Mouse (Mus musculus): ENCODE results near the gene Ezr. TPM values are rescaled to one million over a fixed set of nuclear protein-coding genes. Genes with fewer than 3 reads are reported as not detected.

Ezr gene
- polyA plus RNA-seq, 1 experiment from 2014 or later, result 289 TPM

GRCm38 (mm10) chr17:6776576-6776975, 6.0 kb downstream of the Ezr start:
- Histone ChIP-seq H3K27ac (replicated peaks) (peak overlapping the region; percentile 49; the same call in 1 of the 2 replicates), H3K9me3 (ENCODE audit: control insufficient read depth, low read length) (no peaks in the 10 kb centered on the region), H3K9ac (ENCODE audit: low read length) (no peak overlapping the region), H3K36me3 (ENCODE audit: control insufficient read depth, insufficient read depth, low read length) (no peaks in the 10 kb centered on the region), H3K4me3 (ENCODE audit: low read depth, low read length) (no peak overlapping the region), H3K4me1 (replicated peaks; ENCODE audit: control insufficient read depth, insufficient read depth) (no peaks in the 10 kb centered on the region), H3K4me2 (replicated peaks; ENCODE audit: low read depth) (peak overlapping the region; percentile 2; the same call in 1 of the 2 replicates), H3K27me3 (ENCODE audit: control insufficient read depth, insufficient read depth, low read length) (no peaks in the 10 kb centered on the region)
- no peak for ATAC-seq (ENCODE audit: low FRiP score, low TSS enrichment)
- TF ChIP-seq EP300 (optimal IDR thresholded peaks at IDR 0.05) (no peak), CTCF (IDR thresholded peaks at IDR 0.05; ENCODE audit: low read depth) (no peak)
- DNase-seq (ENCODE audit: low spot score), result peak; percentile 17
- 38% methylated on average over 5 of the region's 5 CpGs for WGBS

GRCm38 (mm10) chr17:6776123-6776522, 6.5 kb downstream of the Ezr start:
- Histone ChIP-seq H3K4me3 (ENCODE audit: low read depth, low read length) (no peak overlapping the region), H3K9ac (ENCODE audit: low read length) (no peak overlapping the region), H3K4me1 (replicated peaks; ENCODE audit: control insufficient read depth, insufficient read depth) (no peaks in the 10 kb centered on the region), H3K4me2 (replicated peaks; ENCODE audit: low read depth) (no peak overlapping the region), H3K27ac (replicated peaks) (peak overlapping the region; percentile 49; the same call in 1 of the 2 replicates), H3K27me3 (ENCODE audit: control insufficient read depth, insufficient read depth, low read length) (no peaks in the 10 kb centered on the region), H3K36me3 (ENCODE audit: control insufficient read depth, insufficient read depth, low read length) (no peaks in the 10 kb centered on the region), H3K9me3 (ENCODE audit: control insufficient read depth, low read length) (no peaks in the 10 kb centered on the region)
- no peak for ATAC-seq (ENCODE audit: low FRiP score, low TSS enrichment)
- DNase-seq (ENCODE audit: low spot score), result no peak
- TF ChIP-seq CTCF (IDR thresholded peaks at IDR 0.05; ENCODE audit: low read depth), result no peak
- no peak for TF ChIP-seq EP300 (optimal IDR thresholded peaks at IDR 0.05)
- 42% methylated on average over 6 of the region's 6 CpGs for WGBS

- no peaks in the 10 kb centered on the region for H3K4me1 ChIP-seq (replicated peaks; ENCODE audit: control insufficient read depth, insufficient read depth)
- DNase-seq (ENCODE audit: low spot score) (no peak), ATAC-seq (ENCODE audit: low FRiP score, low TSS enrichment) (no peak)
- H3K4me3 ChIP-seq (ENCODE audit: low read depth, low read length), result no peak overlapping the region
- no peak overlapping the region for H3K27ac ChIP-seq (replicated peaks)
- WGBS, result 49% methylated on average over 4 of the region's 4 CpGs
- H3K9ac ChIP-seq (ENCODE audit: low read length), result no peak overlapping the region
- TF ChIP-seq CTCF (IDR thresholded peaks at IDR 0.05; ENCODE audit: low read depth), result no peak
- TF ChIP-seq EP300 (optimal IDR thresholded peaks at IDR 0.05), result no peak
- H3K27me3 ChIP-seq (ENCODE audit: control insufficient read depth, insufficient read depth, low read length), result no peaks in the 10 kb centered on the region
- no peaks in the 10 kb centered on the region for H3K36me3 ChIP-seq (ENCODE audit: control insufficient read depth, insufficient read depth, low read length)
- no peaks in the 10 kb centered on the region for H3K9me3 ChIP-seq (ENCODE audit: control insufficient read depth, low read length)
- H3K4me2 ChIP-seq (replicated peaks; ENCODE audit: low read depth), result no peak overlapping the region
Measured at GRCm38 (mm10) chr17:6775671-6776070, 6.9 kb downstream of the Ezr start.

GRCm38 (mm10) chr17:6775221-6775620, 7.4 kb downstream of the Ezr start:
- ATAC-seq (ENCODE audit: low FRiP score, low TSS enrichment), result no peak
- H3K36me3 ChIP-seq (ENCODE audit: control insufficient read depth, insufficient read depth, low read length), result no peaks in the 10 kb centered on the region

GRCm38 (mm10) chr17:6773249-6773966, 9.2 kb downstream of the Ezr start:
- WGBS, result 62% methylated on average over 14 of the region's 14 CpGs
- TF ChIP-seq EP300 (optimal IDR thresholded peaks at IDR 0.05), result no peak
- no peak for TF ChIP-seq CTCF (IDR thresholded peaks at IDR 0.05; ENCODE audit: low read depth)
- H3K4me2 ChIP-seq (replicated peaks; ENCODE audit: low read depth), result no peak overlapping the region
- no peaks in the 10 kb centered on the region for H3K27me3 ChIP-seq (ENCODE audit: control insufficient read depth, insufficient read depth, low read length)
- H3K9ac ChIP-seq (ENCODE audit: low read length), result no peak overlapping the region
- no peak overlapping the region for H3K4me3 ChIP-seq (ENCODE audit: low read depth, low read length)
- H3K36me3 ChIP-seq (ENCODE audit: control insufficient read depth, insufficient read depth, low read length), result no peaks in the 10 kb centered on the region
- H3K27ac ChIP-seq (replicated peaks), result no peak overlapping the region
- DNase-seq (ENCODE audit: low spot score) (no peak), ATAC-seq (ENCODE audit: low FRiP score, low TSS enrichment) (peak; percentile 42; the same call in 1 of the 2 replicates)
- H3K9me3 ChIP-seq (ENCODE audit: control insufficient read depth, low read length), result no peaks in the 10 kb centered on the region
- H3K4me1 ChIP-seq (replicated peaks; ENCODE audit: control insufficient read depth, insufficient read depth), result no peaks in the 10 kb centered on the region

More at GRCm38 (mm10) chr17:6775221-6775620, 7.4 kb downstream of the Ezr start:
- no peak for DNase-seq (ENCODE audit: low spot score)
- no peak overlapping the region for H3K4me3 ChIP-seq (ENCODE audit: low read depth, low read length)
- no peak overlapping the region for H3K4me2 ChIP-seq (replicated peaks; ENCODE audit: low read depth)
- 77% methylated on average over 9 of the region's 9 CpGs for WGBS
- TF ChIP-seq EP300 (optimal IDR thresholded peaks at IDR 0.05), result no peak
- TF ChIP-seq CTCF (IDR thresholded peaks at IDR 0.05; ENCODE audit: low read depth), result no peak
- H3K9me3 ChIP-seq (ENCODE audit: control insufficient read depth, low read length), result no peaks in the 10 kb centered on the region
- no peak overlapping the region for H3K27ac ChIP-seq (replicated peaks)
- no peaks in the 10 kb centered on the region for H3K4me1 ChIP-seq (replicated peaks; ENCODE audit: control insufficient read depth, insufficient read depth)
- no peaks in the 10 kb centered on the region for H3K27me3 ChIP-seq (ENCODE audit: control insufficient read depth, insufficient read depth, low read length)
- H3K9ac ChIP-seq (ENCODE audit: low read length), result no peak overlapping the region

DNA sequence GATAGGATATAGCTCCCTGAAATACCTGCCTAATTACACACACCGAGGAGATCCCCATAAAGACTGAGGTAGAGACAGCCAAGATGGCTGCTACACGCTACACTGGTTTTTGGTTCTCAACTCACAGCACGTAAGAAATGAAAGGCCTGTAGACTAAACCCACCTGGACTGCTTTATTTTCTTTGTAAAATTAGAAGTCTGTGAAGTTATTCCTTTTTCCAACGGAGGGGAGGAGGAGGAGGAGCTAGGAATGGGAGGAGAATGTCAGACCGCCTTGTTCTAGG, 10.2 kb downstream of the Ezr start:
- 53% methylated on average over 5 of the region's 5 CpGs for WGBS
- DNase-seq (ENCODE audit: low spot score) (no peak), ATAC-seq (ENCODE audit: low FRiP score, low TSS enrichment) (no peak)
- Histone ChIP-seq H3K4me3 (ENCODE audit: low read depth, low read length) (no peak overlapping the region), H3K27ac (replicated peaks) (peak overlapping the region; percentile 65; the same call in 1 of the 2 replicates), H3K9ac (ENCODE audit: low read length) (no peak overlapping the region), H3K9me3 (ENCODE audit: control insufficient read depth, low read length) (no peaks in the 10 kb centered on the region), H3K4me2 (replicated peaks; ENCODE audit: low read depth) (0 out of 2 replicates have a peak overlapping the region, but pooled peaks have one; percentile 17), H3K36me3 (ENCODE audit: control insufficient read depth, insufficient read depth, low read length) (no peaks in the 10 kb centered on the region), H3K27me3 (ENCODE audit: control insufficient read depth, insufficient read depth, low read length) (no peaks in the 10 kb centered on the region), H3K4me1 (replicated peaks; ENCODE audit: control insufficient read depth, insufficient read depth) (no peaks in the 10 kb centered on the region)
- TF ChIP-seq EP300 (optimal IDR thresholded peaks at IDR 0.05) (no peak), CTCF (IDR thresholded peaks at IDR 0.05; ENCODE audit: low read depth) (no peak)

Data from stomach, postnatal 0 days (tissue).